Mouse (Mus musculus): ENCODE measurements at regions not wholly inside any gene's neighbourhood (a gene's known extent, or its start where the extent isn't known, plus 50 kb on each side); places are given as distances from the start of the nearest gene placed in this dataset.

DNA sequence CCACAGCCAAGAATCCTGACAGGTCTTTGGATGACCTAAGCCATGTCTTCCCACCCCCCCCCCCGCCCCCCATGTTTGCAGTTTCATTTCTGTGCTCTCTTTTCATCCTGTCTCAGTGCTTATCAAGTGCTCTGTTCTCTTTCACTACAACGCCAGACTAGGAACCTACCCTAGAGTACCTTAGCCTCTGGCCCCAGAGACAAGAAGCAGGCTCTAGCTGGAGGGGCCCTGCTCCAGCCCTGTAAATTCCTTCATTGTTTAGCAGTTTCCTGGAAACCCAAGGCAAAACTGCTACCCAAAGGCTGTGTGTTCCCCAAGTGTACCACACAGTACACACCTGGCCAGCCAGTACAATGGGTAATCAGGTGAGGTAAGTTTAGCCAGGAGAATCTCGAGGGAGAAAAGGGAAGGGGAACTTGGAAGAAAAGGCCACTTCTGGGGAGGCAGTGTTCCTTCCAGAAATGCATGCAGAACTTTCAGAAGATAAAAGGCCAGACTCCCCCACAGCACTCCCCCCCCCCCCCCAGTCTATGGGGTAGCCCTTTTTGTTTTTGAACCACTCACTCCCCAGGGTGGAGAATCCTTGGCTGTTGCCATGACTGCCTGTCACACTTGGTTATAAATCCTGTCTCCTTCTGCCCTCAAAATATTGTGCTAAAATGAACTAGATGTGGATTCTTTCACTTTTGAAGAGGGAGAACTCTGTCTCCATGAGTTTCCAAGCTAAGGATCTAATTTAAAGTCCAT is 419.1 kb downstream of the Efnb2 start:
- TF ChIP-seq CTCF (IDR thresholded peaks at IDR 0.05; ENCODE audit: borderline replicate concordance, insufficient read depth, low read length) (no peak), POLR2A (IDR thresholded peaks at IDR 0.05; ENCODE audit: low read depth, low read length) (no peak)

All from embryonic fibroblast, embryonic 13.5 days (primary cell).